Mouse (Mus musculus) G1E (cell line): ENCODE measurements around the gene Minos1.

Experiments
- CTCF ChIP-seq: IDR thresholded peaks from 2 replicates; pipeline ENCODE4 v1.5.1; 2012; ENCODE audit warnings: low read depth, low read length, inconsistent platforms, mixed read lengths
- GATA1 ChIP-seq: IDR thresholded peaks from 2 replicates; pipeline ENCODE4 v1.6.1; 2012; ENCODE audit warnings: borderline replicate concordance, low read length, inconsistent platforms, mixed read lengths
- GATA2 ChIP-seq: IDR thresholded peaks from 2 replicates; pipeline ENCODE4 v1.6.1; 2012; ENCODE audit warnings: low read depth, low read length, inconsistent platforms, borderline replicate concordance
- POLR2AphosphoS5 ChIP-seq: IDR thresholded peaks from 2 replicates; pipeline ENCODE4 v1.6.1; 2012; ENCODE audit warnings: low read depth, low read length, inconsistent platforms; ENCODE audit not compliant: insufficient replicate concordance

DNA sequence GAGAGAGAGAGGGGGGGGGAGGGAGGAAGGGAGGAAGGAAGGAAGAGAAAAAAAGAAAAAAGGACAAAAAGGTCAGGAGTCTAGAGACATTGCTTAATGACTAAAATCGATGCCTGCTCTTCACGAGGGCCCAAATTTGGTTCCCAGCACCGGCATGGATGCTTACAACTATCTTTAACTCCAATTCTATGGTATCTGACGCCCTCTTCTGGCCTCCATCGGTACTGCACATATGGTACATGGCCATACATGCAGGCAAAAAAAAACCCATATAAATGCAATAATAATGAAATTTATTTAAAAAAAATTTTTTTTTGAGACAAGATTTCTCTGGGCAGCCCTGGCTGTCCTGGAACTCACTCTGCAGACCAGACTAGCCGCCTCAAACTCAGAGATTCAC lies 20.5 kb upstream of the Minos1 start:
- TF ChIP-seq CTCF (no peak), GATA1 (no peak), POLR2AphosphoS5 (no peak), GATA2 (no peak)
